Mouse (Mus musculus) MEL (cell line): ENCODE measurements around the gene Gal.

Experiments used
- MAX ChIP-seq: IDR thresholded peaks from 2 replicates; pipeline ENCODE4 v1.6.1; 2011; ENCODE audit warnings: low read length, improper control_type of control experiment
- POLR2A ChIP-seq, 2 experiments: IDR thresholded peaks; 2 replicates each; pipeline ENCODE4 v1.6.1; 2011 to 2012; ENCODE audit warnings: low read length in 2 of 2, mild to moderate bottlenecking in 2 of 2, control low read depth in 1 of 2, improper control_type of control experiment in 1 of 2, low read depth in 1 of 2, moderate library complexity in 1 of 2; ENCODE audit not compliant: control insufficient read depth in 1 of 2, insufficient read depth in 1 of 2, poor library complexity in 1 of 2

- TF ChIP-seq POLR2A (IDR thresholded peaks at IDR 0.05; ENCODE audit: control insufficient read depth in 1 of 2, insufficient read depth in 1 of 2, low read depth in 1 of 2, low read length in 2 of 2, poor library complexity in 1 of 2): no peak
- TF ChIP-seq MAX: no peak
Measured at GRCm38 (mm10) chr19:3459986-3460385, 45.6 kb upstream of the Gal start.
